Mouse (Mus musculus) ovary, postnatal 14 days (tissue): ENCODE data around the gene Olfr340.
"Not testable (repeated sequence)": the region's sequence is repeated elsewhere in the genome, so short reads cannot be mapped to it uniquely, and the experiment has no call there.

Experiments
- DNase-seq: peaks from one replicate; pipeline ENCODE4 v3.0.0; 2022; ENCODE audit warnings: low spot score

The Olfr340 gene

DNA sequence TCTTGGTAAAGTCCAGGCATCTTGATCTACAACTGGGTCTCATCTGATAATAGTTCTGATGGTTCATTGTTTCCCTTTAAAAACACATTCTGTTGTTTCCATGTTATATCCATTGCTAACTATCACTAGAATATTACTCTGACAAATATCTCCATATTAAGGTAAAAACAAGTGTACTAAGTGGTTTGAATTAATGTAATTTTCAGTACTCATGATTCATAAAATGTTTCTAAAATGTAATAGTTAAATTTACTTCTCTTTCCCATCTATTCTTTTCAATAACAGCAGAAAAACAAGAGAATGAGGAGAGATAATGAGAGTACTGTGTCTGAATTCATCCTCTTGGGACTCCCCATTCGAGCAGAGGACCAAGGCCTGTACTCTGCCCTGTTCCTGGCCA is at the start of gene Olfr340:
Olfr340 (plus strand) TSS at position 301 of the 400 bp plus-strand sequence.
- no peak for DNase-seq

DNA sequence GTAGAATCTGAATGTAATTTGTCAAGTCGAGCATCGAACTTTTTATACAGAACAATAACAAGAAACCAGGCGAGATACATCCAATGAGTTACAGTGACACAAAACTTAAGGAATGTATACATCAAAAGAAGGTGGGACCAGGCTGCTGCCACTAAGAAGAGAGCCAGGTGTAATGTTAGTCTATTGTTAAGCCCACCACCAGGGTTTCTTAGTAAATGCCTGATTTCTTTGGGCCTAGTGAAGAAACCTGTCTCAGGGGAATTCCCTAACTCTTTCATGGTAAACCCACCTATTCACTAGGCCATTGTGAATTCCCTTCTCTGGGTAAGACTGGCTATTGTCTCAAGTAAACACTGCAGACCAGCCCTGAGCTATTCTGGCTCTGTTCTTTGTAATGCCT is 37.2 kb upstream of the Olfr340 start:
- not testable (repeated sequence) for DNase-seq

DNA sequence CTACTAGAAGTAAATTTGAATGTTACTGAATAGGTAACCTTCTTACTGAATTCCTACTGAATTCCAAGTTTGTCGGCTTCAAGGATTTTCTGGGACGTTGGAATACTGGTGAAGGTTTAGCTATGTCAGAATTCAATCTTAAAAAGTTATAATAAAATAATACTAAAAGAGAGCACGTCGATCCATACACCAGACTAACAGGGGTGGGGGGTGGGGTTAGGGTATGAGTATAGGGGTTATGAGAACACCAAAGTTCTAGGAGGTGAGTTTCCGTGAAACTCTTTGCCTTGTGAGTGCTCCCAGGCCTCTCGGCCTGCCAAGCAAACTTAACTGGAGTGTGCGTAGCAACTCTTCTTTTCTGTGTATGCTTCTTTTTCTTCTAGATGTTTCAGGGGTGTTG is 36.8 kb upstream of the Olfr340 start:
- not testable (repeated sequence) for DNase-seq

DNA sequence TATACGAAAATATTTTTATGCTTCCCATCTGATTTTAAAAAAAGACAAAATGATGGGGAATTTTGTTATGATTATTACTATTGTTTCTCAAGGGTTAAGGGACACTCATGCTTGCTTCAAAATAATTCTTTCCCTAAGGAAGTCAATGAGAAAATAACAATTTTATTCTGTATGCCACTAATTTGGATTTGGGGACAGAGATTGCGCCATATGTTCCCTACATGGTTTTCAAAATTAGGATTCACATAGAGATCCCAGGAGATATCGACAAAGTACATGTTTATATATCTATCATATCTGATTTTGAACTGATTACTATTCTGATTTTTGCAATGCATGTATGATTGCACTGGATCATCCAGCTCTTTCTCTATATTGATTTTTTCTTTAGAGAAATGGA is 33.7 kb upstream of the Olfr340 start, which contains the start of gene Olfr339:
Olfr339 (plus strand) TSS at position 301 of the 400 bp plus-strand sequence.
- no peak for DNase-seq

DNA sequence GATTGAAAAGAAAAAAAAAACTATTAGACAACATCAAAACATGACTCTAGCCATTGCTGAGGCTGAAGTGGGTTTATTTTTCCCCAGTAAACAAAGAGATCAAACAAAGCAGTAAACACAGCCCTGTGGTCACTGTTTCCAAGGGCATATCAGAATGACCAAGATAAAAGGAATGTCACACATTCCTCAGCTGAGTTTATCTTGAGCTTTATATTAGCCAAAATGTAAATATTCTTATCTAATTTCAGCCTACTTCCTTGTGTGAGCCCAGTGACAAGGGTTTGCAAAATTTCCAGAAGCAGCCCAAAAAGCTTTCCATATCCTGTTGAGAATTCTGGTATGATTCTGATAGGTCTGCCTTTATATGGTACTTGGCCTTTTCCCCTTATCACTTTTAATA is 21.2 kb downstream of the Olfr340 start:
- no peak for DNase-seq

DNA sequence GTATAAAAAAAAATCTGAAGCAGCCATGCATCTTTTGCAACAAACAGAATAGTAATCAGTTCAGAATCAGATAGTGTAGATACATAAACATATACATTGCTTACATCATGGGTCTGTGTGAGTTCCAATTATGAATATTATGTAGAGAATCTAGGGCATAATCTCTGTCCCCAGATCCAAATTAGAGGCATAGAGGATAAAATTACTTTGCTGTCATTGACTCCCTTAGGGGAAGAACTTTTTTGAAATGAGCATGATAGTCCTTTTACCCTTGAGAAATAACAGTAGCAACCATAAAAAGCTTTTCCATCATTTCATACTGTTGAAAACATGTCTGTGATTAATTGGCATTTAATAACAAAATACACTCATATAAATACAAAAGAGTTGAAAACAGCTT is 30.0 kb downstream of the Olfr340 start, which contains the start of gene Olfr341:
Olfr341 (minus strand) TSS at position 101 of the 400 bp plus-strand sequence.
- DNase-seq: no peak
